Mouse (Mus musculus) c-Kit-positive CD71-positive TER-119-positive erythroid progenitor cells, embryonic 14.5 days (primary cell): ENCODE results near the gene Pomgnt2.

Experiments
- DNase-seq: peaks from one replicate; pipeline ENCODE4 v3.0.0-alpha.2; 2013; ENCODE audit warnings: low spot score

Gene Pomgnt2

DNA sequence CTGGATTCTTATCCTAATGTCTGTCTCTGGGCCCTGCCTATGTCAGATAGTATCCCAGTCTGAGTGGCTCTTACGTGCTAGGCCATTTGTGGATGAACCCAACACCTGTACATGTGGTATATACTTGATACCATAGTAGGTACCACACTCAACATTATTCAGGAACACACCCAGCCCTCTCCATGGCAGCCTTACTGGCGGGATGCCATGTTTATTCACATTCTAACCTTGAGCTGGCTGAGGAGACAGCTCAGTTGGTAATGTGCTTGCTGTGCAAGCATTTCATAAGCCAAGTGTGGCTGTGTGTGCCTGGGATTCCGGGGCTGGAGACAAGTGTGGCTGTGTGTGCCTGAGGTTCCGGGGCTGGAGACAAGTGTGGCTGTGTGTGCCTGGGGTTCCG lies 28.7 kb downstream of the Pomgnt2 start:
- DNase-seq: no peak

DNA sequence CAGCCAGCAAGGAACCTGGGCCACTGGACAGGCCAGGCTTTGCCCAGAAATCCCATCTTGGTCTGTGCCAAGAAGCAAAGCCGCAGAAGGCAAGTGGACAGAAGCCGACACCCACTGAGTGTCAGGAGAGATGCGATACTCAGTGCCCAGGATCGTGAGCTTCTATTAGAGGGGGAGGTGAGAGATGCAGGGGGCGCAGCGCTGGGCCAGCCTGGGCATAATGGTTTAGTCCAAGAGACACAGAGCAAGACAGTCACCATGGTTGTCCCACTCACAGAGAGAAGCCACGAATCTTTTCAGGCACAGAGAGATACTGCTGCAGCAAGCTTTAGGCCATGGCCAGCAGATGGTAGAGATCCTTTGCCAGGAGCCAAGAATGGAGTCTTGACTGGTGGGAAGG lies 32.0 kb downstream of the Pomgnt2 start:
- DNase-seq: no peak

DNA sequence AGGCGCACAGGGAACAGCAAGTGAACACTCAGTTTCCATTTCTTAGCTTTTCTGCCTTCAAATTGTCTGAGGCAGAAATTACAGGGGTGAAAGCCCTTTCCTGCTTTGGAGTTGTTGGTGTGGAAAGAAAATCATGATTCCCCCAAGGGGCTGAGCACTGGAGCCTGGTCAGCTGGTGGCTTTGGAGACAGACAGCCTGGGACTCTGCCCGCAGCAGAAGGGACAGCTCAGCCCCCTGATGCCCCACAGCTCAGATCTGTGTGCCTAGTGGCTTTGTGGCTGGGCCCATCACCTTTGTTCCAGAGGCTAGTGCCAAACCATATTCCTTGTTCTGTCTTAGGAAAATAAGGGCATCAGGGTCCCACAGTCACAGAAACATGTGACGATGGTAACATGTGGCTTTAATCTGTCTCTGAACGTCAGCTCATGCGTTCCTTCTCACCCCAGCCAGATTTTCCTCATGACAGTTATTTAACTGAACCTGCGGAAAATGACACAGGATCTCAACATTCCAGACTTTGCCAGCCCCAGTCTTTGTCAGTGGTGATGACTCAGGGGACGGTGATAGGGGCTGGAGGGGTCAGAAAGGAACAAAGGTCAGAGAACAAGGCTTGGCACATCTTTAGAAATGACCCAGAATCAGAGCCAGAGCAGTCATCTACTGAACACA lies 36.8 kb downstream of the Pomgnt2 start:
- no peak for DNase-seq

DNA sequence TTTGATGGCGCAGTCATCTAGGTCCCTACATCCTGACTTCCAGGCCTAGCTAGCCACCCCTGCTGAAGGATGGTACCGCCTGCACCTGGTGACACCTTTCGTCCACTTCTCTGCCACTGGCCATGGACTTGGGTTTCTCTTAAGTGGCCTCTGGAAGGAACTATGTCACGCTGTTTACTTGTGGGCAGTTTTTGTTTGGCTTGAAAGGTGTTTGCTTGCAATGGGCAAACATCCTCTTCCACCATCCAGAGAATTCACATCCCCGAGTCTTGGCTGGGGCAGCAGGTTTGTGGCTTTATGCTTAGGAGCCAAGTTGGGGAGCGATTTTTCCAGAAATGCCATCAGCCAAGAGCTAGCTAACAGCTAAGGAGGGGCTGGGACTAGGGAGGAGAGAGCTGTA lies 44.3 kb downstream of the Pomgnt2 start:
- no peak for DNase-seq

DNA sequence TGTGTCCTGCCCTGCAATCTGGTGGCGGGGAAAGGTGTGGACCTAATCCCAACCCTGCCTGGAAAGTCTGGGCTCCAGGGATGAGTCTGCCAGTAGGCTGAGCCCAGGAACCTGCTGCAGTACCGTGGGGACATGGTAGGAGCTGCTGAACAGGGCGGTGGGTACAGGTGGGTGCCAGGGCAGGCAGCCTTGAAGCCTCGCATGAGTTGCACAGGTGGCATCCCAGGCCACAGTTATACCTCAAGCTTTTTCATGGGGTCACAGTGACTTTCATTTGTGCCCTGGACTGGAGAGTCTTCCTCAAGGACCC lies 45.8 kb downstream of the Pomgnt2 start:
- no peak for DNase-seq

GRCm38 (mm10) chr9:121950418-121951113 lies 46.3 kb downstream of the Pomgnt2 start, which contains the start of gene Fam198a:
Fam198a (plus strand) TSS chr9:121950988.
- no peak for DNase-seq

GRCm38 (mm10) chr9:121948431-121948830 lies 48.5 kb downstream of the Pomgnt2 start:
- DNase-seq: no peak

DNA sequence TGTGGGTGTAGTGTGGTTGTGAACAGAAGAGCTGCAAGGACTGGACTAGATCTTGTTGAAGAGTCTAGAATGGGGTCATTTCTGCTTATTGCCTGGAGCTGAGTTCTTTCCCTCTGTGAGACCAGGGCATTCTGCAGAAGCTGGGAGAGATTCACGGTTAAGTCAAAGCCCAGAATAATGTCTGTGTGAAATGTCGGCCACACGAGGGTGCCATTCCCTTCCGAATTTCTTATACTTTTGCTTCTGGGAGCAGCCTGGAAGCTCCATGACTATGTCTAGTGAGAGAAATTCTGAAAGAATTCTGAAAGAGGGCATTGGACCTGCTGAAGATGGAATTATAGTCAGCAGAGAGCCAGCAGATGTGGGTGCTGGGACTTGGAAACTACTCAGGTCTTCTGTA lies 49.1 kb downstream of the Pomgnt2 start:
- DNase-seq: no peak

- no peak for DNase-seq
These were observed 53.3 kb downstream of the Pomgnt2 start for GRCm38 (mm10) chr9:121943628-121944027.

- no peak for DNase-seq
These were observed 53.9 kb downstream of the Pomgnt2 start for GRCm38 (mm10) chr9:121943005-121943404.

- peak; percentile 44 for DNase-seq
These were observed 59.0 kb downstream of the Pomgnt2 start for GRCm38 (mm10) chr9:121937944-121938355.

- DNase-seq: no peak
These were observed 59.5 kb downstream of the Pomgnt2 start for GRCm38 (mm10) chr9:121937451-121937864.

DNA sequence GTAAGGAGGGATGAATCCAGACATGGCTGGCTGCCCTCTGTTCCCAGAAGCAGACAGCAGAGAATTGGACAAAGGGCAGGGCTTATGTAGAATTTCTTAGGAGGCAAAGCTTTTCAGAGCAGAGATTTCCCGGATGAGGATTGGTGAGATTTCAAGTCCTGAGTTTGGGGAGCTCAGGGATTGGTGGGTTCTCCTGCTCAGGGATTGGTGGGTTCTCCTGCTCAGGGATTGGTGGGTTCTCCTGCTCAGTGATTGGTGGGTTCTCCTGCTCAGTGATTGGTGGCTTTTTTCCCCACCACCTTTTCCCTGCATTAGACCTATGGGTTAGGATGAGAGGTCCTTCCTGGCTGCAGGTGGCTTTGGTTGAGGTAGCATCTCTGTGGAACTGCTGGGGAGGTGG lies 60.0 kb downstream of the Pomgnt2 start:
- DNase-seq: no peak

- DNase-seq: no peak
These were observed 62.1 kb downstream of the Pomgnt2 start for GRCm38 (mm10) chr9:121934856-121935255.
